Mouse (Mus musculus) hindbrain, embryonic 16.5 days (tissue): ENCODE measurements around the gene Prrt1. TPM values are rescaled to one million over a fixed set of nuclear protein-coding genes. Genes with fewer than 3 reads are reported as not detected.
A peak's percentile ranks its signal among the peaks of the same experiment; 100 is the strongest.

Source experiments
- ATAC-seq: fragments of 200-750 bp; cut with Nextera tagmentation; 2 replicates; pipeline ENCODE4 v1.8.0; 2017; ENCODE audit warnings: moderate TSS enrichment, moderate library complexity
- H3K27ac ChIP-seq: fragments of 300-500 bp; sonication (generic); 2 replicates; pipeline ENCODE4 v1.5.1; 2014; ENCODE audit warnings: low read depth, mild to moderate bottlenecking, control low read depth, low read length, moderate library complexity
- H3K27me3 ChIP-seq: fragments of 300-500 bp; sonication (generic); replicated peaks from 2 replicates; pipeline ENCODE4 v1.6.1; 2014; ENCODE audit warnings: low read length; ENCODE audit not compliant: control insufficient read depth, insufficient read depth
- H3K36me3 ChIP-seq: fragments of 300-500 bp; sonication (generic); 2 replicates; pipeline ENCODE4 v1.6.1; 2014; ENCODE audit warnings: mild to moderate bottlenecking, low read length, moderate library complexity, mixed read lengths; ENCODE audit not compliant: control insufficient read depth, insufficient read depth
- H3K4me1 ChIP-seq: fragments of 300-500 bp; sonication (generic); 2 replicates; pipeline ENCODE4 v1.6.1; 2014; ENCODE audit warnings: low read depth, low read length; ENCODE audit not compliant: control insufficient read depth, insufficient read depth
- H3K4me2 ChIP-seq: fragments of 300-500 bp; sonication (generic); 2 replicates; pipeline ENCODE4 v1.6.1; 2014; ENCODE audit warnings: mild to moderate bottlenecking, low read length, control low read depth, moderate library complexity
- H3K4me3 ChIP-seq: fragments of 300-500 bp; sonication (generic); 2 replicates; pipeline ENCODE4 v1.5.1; 2014; ENCODE audit warnings: mild to moderate bottlenecking, low read length, control low read depth, moderate library complexity
- H3K9ac ChIP-seq: fragments of 300-500 bp; sonication (generic); 2 replicates; pipeline ENCODE4 v1.6.1; 2014; ENCODE audit warnings: low read depth, mild to moderate bottlenecking, control low read depth, low read length, moderate library complexity
- H3K9me3 ChIP-seq: fragments of 300-500 bp; sonication (generic); 2 replicates; pipeline ENCODE4 v1.6.1; 2014; ENCODE audit warnings: mild to moderate bottlenecking, low read length, moderate library complexity; ENCODE audit not compliant: control insufficient read depth
- WGBS: fragments of 180-500 bp; shearing (Covaris S2); extraction: QIAGEN DNeasy Blood & Tissue Kit; methylation state at CpG from one replicate; pipeline ENCODE4 v1.1.7; 2014; 5-methylcytosine and 5-hydroxymethylcytosine counted together
- polyA plus RNA-seq: library from polyadenylated mRNA; unstranded; fragments of >200 nt; fragmentation: Nextera tagmentation; extraction: Ambion mirVana; gene quantifications from 2 replicates; pipeline ENCODE4 v1.2.1, GENCODE M21; 2015

Prrt1 gene
- polyA plus RNA-seq, 1 experiment from 2014 or later: 6.8 TPM

DNA sequence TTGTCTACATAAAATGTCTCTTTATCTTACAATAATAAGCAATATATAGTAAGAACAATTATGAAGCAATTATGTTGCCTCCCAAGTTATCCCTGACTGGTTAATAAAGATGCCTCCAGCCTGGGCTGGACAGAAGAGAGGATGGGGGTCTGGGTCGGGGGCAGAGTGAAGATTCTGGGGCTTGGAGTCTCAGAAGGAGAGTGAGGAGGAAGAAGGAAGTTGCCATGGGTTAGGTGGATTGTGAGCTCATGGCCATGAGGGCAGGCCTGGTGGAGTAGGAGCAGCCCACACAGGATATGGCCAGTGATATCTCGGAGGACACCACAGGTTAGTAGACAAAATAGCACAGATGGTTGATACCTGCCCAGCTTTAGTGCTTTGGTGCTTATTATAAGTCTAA lies 28.8 kb downstream of the Prrt1 start:
- Histone ChIP-seq H3K27me3 (peaks cover 10% of the 10 kb centered on the region), H3K9me3 (no peaks in the 10 kb centered on the region), H3K4me2 (no peak overlapping the region), H3K4me1 (peaks cover 9% of the 10 kb centered on the region), H3K9ac (no peak overlapping the region), H3K27ac (no peak overlapping the region), H3K36me3 (peaks cover 8% of the 10 kb centered on the region), H3K4me3 (no peak overlapping the region)
- 83% methylated on average over 2 of the region's 2 CpGs for WGBS
- ATAC-seq: no peak

DNA sequence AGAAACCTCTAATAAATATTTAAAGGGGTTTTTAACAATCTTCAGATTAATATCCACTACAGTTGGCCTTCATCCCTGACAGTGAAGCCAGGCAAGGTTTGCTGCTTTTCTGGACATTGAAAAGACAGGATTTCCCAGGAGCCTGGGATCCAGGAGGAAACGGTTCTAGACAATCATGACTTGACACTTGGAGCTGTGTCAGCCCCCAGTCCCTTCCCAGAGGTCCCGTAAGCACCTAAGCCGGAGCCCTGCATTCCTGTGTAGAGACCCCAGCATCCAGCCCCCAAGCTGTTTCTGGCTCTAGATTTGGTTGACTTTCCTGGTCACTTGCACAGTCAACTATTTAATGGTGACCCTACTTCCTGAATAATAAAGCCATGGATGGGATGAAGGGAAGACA lies 29.3 kb downstream of the Prrt1 start:
- Histone ChIP-seq H3K9me3 (no peaks in the 10 kb centered on the region), H3K4me3 (no peak overlapping the region), H3K36me3 (peaks cover 3% of the 10 kb centered on the region; the same call in 1 of the 2 replicates), H3K27ac (no peak overlapping the region), H3K4me1 (peaks cover 9% of the 10 kb centered on the region), H3K9ac (no peak overlapping the region), H3K4me2 (no peak overlapping the region), H3K27me3 (peaks cover 10% of the 10 kb centered on the region)
- no peak for ATAC-seq
- 81% methylated on average over 3 of the region's 3 CpGs for WGBS

DNA sequence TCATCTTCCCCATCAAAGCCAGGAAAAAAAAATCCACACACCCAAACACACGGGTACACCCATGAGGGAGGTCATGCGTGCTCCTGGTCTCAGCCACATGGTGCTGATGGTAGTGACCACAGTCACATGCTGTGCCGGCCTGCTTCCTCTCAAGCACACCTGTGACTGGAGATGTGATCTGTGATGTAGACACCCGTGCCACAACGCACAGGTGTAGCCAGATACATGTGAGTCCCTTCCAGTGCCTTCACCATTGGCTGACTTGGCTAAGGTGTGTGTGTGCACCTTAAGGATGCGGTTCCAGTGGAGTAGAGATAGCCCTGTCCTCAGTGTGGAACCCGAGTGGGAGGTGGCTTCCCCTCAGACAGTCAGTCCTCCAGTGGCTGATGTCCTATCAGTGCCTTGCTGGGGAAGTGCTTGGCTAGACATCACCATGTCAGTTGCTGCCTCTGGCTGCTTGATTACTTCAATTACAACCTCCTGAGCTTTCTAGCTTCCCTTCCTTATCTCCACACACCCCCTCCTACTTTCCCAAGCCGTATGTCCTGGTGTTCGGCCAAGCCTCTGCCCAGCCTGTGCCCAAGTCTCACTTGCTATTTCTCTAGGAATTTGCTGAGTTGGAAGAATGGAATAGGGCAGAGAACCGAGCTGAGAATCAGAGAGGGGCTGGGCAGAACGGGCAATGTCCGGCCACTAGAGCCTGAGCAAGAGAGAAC lies 30.0 kb downstream of the Prrt1 start:
- no peak overlapping the region for H3K9ac ChIP-seq
- H3K36me3 ChIP-seq: 0 out of 2 replicates have a peak, but pooled peaks cover 3% of the 10 kb centered on the region
- H3K4me2 ChIP-seq: no peak overlapping the region
- no peak overlapping the region for H3K27ac ChIP-seq
- H3K4me3 ChIP-seq: no peak overlapping the region
- ATAC-seq: no peak
- peaks cover 9% of the 10 kb centered on the region for H3K4me1 ChIP-seq
- peaks cover 10% of the 10 kb centered on the region for H3K27me3 ChIP-seq
- no peaks in the 10 kb centered on the region for H3K9me3 ChIP-seq
- 73% methylated on average over 12 of the region's 12 CpGs for WGBS

DNA sequence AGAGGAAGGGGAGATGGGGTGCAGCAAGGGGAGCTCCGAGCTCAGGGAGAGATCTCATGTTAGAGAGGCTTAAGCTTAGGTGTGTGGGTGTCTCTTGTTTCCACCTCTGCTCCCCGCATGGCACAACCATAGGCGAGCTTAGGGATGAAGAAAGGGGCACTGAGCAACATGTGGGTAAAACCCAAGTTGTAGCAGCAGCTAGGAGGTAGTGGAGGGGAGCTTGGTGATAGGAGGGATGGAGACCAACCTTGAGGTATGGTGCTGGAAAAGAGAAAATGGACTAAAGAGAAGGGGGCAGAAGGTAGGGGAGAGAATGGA lies 30.5 kb downstream of the Prrt1 start:
- Histone ChIP-seq H3K9me3 (no peaks in the 10 kb centered on the region), H3K9ac (no peak overlapping the region), H3K4me3 (no peak overlapping the region), H3K27me3 (peaks cover 10% of the 10 kb centered on the region), H3K27ac (no peak overlapping the region), H3K36me3 (0 out of 2 replicates have a peak, but pooled peaks cover 3% of the 10 kb centered on the region), H3K4me1 (peaks cover 9% of the 10 kb centered on the region), H3K4me2 (no peak overlapping the region)
- WGBS: 61% methylated on average over 3 of the region's 3 CpGs
- ATAC-seq: no peak

DNA sequence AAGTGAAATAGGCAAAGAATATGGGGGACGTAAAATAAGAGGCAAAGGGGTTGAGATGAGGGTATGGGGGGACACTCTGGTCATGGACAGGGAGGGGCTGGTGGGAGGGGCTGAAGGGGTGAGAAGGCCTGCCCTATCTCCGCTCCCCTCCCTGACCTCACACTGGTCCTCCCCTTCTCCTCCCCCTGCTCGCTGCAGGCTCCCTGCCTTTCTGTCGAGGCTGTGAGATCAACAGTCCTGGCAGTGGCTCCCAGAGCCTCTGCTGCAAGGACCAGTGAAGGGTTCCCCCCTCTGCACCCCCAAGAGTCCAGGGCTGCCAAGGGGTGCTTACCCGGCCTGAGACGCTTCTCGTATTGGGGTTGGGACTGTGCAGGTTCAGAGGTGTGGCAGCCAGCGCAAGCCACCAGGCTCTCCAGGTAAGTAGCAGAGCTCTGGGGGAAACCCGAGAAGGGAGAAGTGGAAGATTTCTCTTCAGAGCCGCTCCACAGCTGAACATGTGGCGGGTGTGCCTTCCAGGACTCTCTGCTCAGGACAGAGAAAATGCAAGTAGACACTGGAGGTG lies 31.0 kb downstream of the Prrt1 start:
- Histone ChIP-seq H3K4me1 (peaks cover 7% of the 10 kb centered on the region; the same call in 1 of the 2 replicates), H3K27me3 (peaks cover 10% of the 10 kb centered on the region), H3K36me3 (no peaks in the 10 kb centered on the region), H3K4me3 (no peak overlapping the region), H3K27ac (no peak overlapping the region), H3K9ac (no peak overlapping the region), H3K9me3 (no peaks in the 10 kb centered on the region), H3K4me2 (no peak overlapping the region)
- WGBS: 47% methylated on average over 10 of the region's 11 CpGs
- ATAC-seq: no peak

DNA sequence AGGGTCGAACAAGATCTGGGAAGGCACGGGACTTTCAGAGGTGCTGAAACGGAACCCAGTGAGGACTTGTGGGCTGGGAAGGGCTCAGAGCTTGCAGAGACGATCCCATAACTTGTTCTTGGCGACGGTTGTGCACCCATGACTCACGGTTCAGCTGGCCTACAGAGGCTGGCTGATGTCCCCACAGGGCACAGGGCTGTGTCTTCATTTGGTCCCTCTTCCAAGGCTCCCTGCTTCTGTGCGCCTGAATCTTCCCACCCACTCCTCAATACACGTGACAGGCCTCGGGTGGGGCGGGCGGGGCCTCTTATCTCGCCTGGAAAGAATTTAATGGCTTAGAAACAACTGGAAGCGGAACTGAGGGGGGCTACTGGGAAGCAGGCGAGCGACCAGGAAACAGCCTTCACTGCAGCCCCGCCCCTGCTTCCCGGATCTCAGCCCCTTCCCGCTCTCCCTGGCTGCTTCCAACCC lies 31.8 kb downstream of the Prrt1 start:
- Histone ChIP-seq H3K9me3 (no peaks in the 10 kb centered on the region), H3K4me3 (peak overlapping the region; percentile 14; the same call in 1 of the 2 replicates), H3K27ac (no peak overlapping the region), H3K4me1 (peaks cover 4% of the 10 kb centered on the region; the same call in 1 of the 2 replicates), H3K27me3 (peaks cover 10% of the 10 kb centered on the region), H3K36me3 (no peaks in the 10 kb centered on the region), H3K9ac (peak overlapping the region; percentile 31; the same call in 1 of the 2 replicates), H3K4me2 (peak overlapping the region; percentile 45)
- WGBS: 12% methylated on average over 18 of the region's 19 CpGs
- ATAC-seq: no peak

DNA sequence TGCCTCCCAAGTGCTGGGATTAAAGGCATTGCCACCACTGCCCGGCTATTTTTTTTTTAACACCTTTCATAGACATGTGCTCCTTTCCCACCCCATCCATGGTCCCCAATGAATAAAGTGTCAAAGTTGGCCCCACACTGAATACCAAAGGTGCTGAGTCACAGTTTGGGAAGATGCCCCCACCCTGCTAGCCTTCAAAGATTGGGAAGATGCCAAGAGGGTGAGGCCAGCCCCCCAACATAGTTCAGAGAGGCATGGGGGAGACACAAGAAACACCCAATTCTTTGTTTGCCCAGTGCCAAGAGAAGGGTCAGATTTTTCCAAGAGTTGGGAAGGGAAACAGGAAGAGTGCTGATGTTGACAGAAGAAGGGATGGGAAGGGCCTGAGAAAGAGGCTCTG lies 33.1 kb downstream of the Prrt1 start:
- Histone ChIP-seq H3K27ac (no peak overlapping the region), H3K4me2 (no peak overlapping the region), H3K9ac (no peak overlapping the region), H3K4me3 (no peak overlapping the region), H3K27me3 (peaks cover 10% of the 10 kb centered on the region), H3K36me3 (no peaks in the 10 kb centered on the region), H3K9me3 (no peaks in the 10 kb centered on the region), H3K4me1 (peaks cover 4% of the 10 kb centered on the region; the same call in 1 of the 2 replicates)
- no peak for ATAC-seq
- WGBS: 90% methylated on average over 1 of the region's 1 CpGs

DNA sequence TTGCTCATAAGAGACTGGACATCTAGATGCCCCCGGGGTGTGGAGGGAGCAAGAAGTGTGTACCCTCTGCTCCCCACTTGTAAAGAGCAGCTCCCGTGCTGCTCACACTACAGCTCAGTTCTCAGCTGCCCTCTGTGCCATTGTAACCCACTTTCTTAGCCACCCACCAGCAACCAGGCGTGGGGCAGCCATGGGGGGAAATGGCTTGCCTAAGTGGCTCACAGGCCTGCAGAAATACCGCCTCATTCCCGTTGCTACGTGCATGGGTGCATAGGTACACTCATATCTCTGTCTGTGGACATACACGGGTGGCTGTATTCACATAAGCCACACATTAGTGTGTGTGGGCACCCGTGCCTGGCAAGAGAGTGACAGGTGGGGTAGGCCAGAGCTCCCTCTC lies 33.6 kb downstream of the Prrt1 start:
- WGBS: 85% methylated on average over 8 of the region's 8 CpGs
- ATAC-seq: no peak
- peaks cover 10% of the 10 kb centered on the region for H3K27me3 ChIP-seq
- H3K9ac ChIP-seq: no peak overlapping the region
- no peak overlapping the region for H3K4me2 ChIP-seq
- H3K27ac ChIP-seq: no peak overlapping the region
- no peak overlapping the region for H3K4me3 ChIP-seq
- peaks cover 4% of the 10 kb centered on the region; the same call in 1 of the 2 replicates for H3K4me1 ChIP-seq
- no peaks in the 10 kb centered on the region for H3K9me3 ChIP-seq
- no peaks in the 10 kb centered on the region for H3K36me3 ChIP-seq

DNA sequence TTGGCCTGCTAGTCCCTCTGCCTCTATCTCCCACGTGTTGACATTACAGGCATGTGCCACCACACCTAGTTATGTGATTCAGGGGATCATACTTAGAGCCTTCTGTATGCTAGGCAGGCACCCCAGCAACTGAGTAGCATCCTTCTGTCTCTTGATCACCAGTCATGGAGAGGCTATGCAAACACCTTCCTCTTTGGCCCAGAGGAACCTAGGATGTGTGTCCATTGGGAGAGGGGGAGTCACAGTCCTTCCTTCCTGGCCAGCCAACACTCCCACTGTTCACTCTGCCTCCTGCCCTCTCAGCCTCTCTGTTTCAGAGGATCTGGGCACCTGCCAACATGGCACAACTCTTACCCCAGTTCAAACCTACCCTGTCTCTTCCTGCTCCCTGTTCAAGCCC lies 34.2 kb downstream of the Prrt1 start:
- H3K36me3 ChIP-seq: no peaks in the 10 kb centered on the region
- WGBS: 44% methylated on average over 1 of the region's 1 CpGs
- no peak overlapping the region for H3K27ac ChIP-seq
- H3K9me3 ChIP-seq: no peaks in the 10 kb centered on the region
- H3K27me3 ChIP-seq: peaks cover 10% of the 10 kb centered on the region
- H3K9ac ChIP-seq: no peak overlapping the region
- no peak overlapping the region for H3K4me3 ChIP-seq
- H3K4me2 ChIP-seq: no peak overlapping the region
- ATAC-seq: no peak
- H3K4me1 ChIP-seq: peaks cover 4% of the 10 kb centered on the region; the same call in 1 of the 2 replicates
